Mouse (Mus musculus) hindbrain, postnatal 0 days (tissue): ENCODE measurements around the gene Mob3a. TPM values are rescaled to one million over a fixed set of nuclear protein-coding genes. Genes with fewer than 3 reads are reported as not detected.

Source experiments
- ATAC-seq: fragments of 200-750 bp; cut with Nextera tagmentation; 2 replicates; pipeline ENCODE4 v1.8.0; 2017; ENCODE audit warnings: mild to moderate bottlenecking, moderate TSS enrichment, moderate library complexity
- DNase-seq: peaks from one replicate; pipeline ENCODE4 v3.0.0-alpha.2; 2015; ENCODE audit warnings: low spot score
- H3K27ac ChIP-seq: fragments of 300-500 bp; sonication (generic); 2 replicates; pipeline ENCODE4 v1.5.1; 2014; ENCODE audit warnings: mild to moderate bottlenecking
- H3K27me3 ChIP-seq: fragments of 300-500 bp; sonication (generic); 2 replicates; pipeline ENCODE4 v1.6.1; 2014; ENCODE audit warnings: low read length, mixed read lengths; ENCODE audit not compliant: insufficient read depth
- H3K36me3 ChIP-seq: fragments of 300-500 bp; sonication (generic); 2 replicates; pipeline ENCODE4 v1.6.1; 2014; ENCODE audit warnings: low read length, mixed read lengths; ENCODE audit not compliant: insufficient read depth
- H3K4me1 ChIP-seq: fragments of 300-500 bp; sonication (generic); 2 replicates; pipeline ENCODE4 v1.6.1; 2014; ENCODE audit warnings: antibody characterized with exemption, low read length, mixed read lengths; ENCODE audit not compliant: insufficient read depth
- H3K4me2 ChIP-seq: fragments of 300-500 bp; sonication (generic); 2 replicates; pipeline ENCODE4 v1.6.1; 2014; ENCODE audit warnings: low read depth, mild to moderate bottlenecking, low read length, moderate library complexity, mixed read lengths
- H3K4me3 ChIP-seq: fragments of 300-500 bp; sonication (generic); 2 replicates; pipeline ENCODE4 v1.5.1; 2014; ENCODE audit warnings: low read length
- H3K9ac ChIP-seq: fragments of 300-500 bp; sonication (generic); replicated peaks from 2 replicates; pipeline ENCODE4 v1.6.1; 2014; ENCODE audit warnings: mild to moderate bottlenecking, low read length, moderate library complexity, mixed read lengths
- H3K9me3 ChIP-seq: fragments of 300-500 bp; sonication (generic); 2 replicates; pipeline ENCODE4 v1.6.1; 2016; ENCODE audit warnings: low read length, mixed read lengths
- CTCF ChIP-seq: IDR thresholded peaks from 2 replicates; pipeline ENCODE4 v1.5.1; 2016; ENCODE audit warnings: antibody characterized with exemption, control low read depth, low read depth
- WGBS: fragments of 180-500 bp; shearing (Covaris S2); extraction: QIAGEN DNeasy Blood & Tissue Kit; methylation state at CpG from one replicate; pipeline ENCODE4 v1.1.7; 2014; 5-methylcytosine and 5-hydroxymethylcytosine counted together
- polyA plus RNA-seq: library from polyadenylated mRNA; unstranded; fragments of >200 nt; fragmentation: Nextera tagmentation; extraction: Ambion mirVana; gene quantifications from 2 replicates; pipeline ENCODE4 v1.2.1, GENCODE M21; 2015
- total RNA-seq: library from RNA; depleted of rRNA; stranded (reverse); fragments of >200 nt; gene quantifications from 2 replicates; pipeline ENCODE4 v1.2.3, GENCODE M21; 2014

Mob3a gene
- total and polyA plus RNA-seq, 2 experiments from 2014 or later, result 38.8 to 76.4 TPM

- Histone ChIP-seq H3K27me3 (no peaks in the 10 kb centered on the region), H3K4me2 (peak overlapping the region; percentile 92), H3K9ac (peak overlapping the region; percentile 99), H3K4me3 (peak overlapping the region; percentile 100), H3K27ac (peak overlapping the region; percentile 83), H3K4me1 (peaks cover 20% of the 10 kb centered on the region), H3K9me3 (no peaks in the 10 kb centered on the region), H3K36me3 (no peaks in the 10 kb centered on the region)
- TF ChIP-seq CTCF, result no peak
- DNase-seq, result no peak
- under 1% methylated on average over 46 of the region's 46 CpGs for WGBS
- ATAC-seq, result no peak; the same call in 1 of the 2 replicates
Measured at GRCm38 (mm10) chr10:80741634-80742179, 39.9 kb upstream of the Mob3a start.

- Histone ChIP-seq H3K9me3 (no peaks in the 10 kb centered on the region), H3K27me3 (no peaks in the 10 kb centered on the region), H3K27ac (peak overlapping the region; percentile 83; the same call in 1 of the 2 replicates), H3K36me3 (no peaks in the 10 kb centered on the region), H3K4me1 (peaks cover 20% of the 10 kb centered on the region), H3K4me3 (peak overlapping the region; percentile 100), H3K9ac (peak overlapping the region; percentile 99), H3K4me2 (peak overlapping the region; percentile 92)
- 22% methylated on average over 5 of the region's 5 CpGs for WGBS
- TF ChIP-seq CTCF, result no peak
- DNase-seq, result peak; percentile 37
- no peak for ATAC-seq
Measured at GRCm38 (mm10) chr10:80741146-80741545, 39.4 kb upstream of the Mob3a start.

- Histone ChIP-seq H3K27me3 (no peaks in the 10 kb centered on the region), H3K36me3 (no peaks in the 10 kb centered on the region), H3K9ac (no peak overlapping the region), H3K9me3 (no peaks in the 10 kb centered on the region), H3K4me1 (peaks cover 20% of the 10 kb centered on the region), H3K4me3 (no peak overlapping the region), H3K27ac (no peak overlapping the region), H3K4me2 (no peak overlapping the region)
- peak; percentile 9; the same call in 1 of the 2 replicates for TF ChIP-seq CTCF
- DNase-seq, result no peak
- 41% methylated on average over 1 of the region's 1 CpGs for WGBS
- no peak for ATAC-seq
Measured at GRCm38 (mm10) chr10:80738657-80739056, 36.9 kb upstream of the Mob3a start.

GRCm38 (mm10) chr10:80736731-80737130, 35.0 kb upstream of the Mob3a start:
- H3K9me3 ChIP-seq, result no peaks in the 10 kb centered on the region
- H3K36me3 ChIP-seq, result peaks cover 8% of the 10 kb centered on the region
- TF ChIP-seq CTCF, result no peak
- H3K27ac ChIP-seq, result peak overlapping the region; percentile 32
- DNase-seq, result peak; percentile 35
- H3K4me3 ChIP-seq, result no peak overlapping the region
- no peaks in the 10 kb centered on the region for H3K27me3 ChIP-seq
- H3K4me2 ChIP-seq, result no peak overlapping the region
- no peak overlapping the region for H3K9ac ChIP-seq
- no peak; the same call in 1 of the 2 replicates for ATAC-seq
- 47% methylated on average over 5 of the region's 5 CpGs for WGBS
- H3K4me1 ChIP-seq, result peaks cover 15% of the 10 kb centered on the region

GRCm38 (mm10) chr10:80732611-80733101, 30.9 kb upstream of the Mob3a start:
- Histone ChIP-seq H3K9me3 (no peaks in the 10 kb centered on the region), H3K4me1 (no peaks in the 10 kb centered on the region), H3K27ac (no peak overlapping the region), H3K4me2 (no peak overlapping the region), H3K36me3 (peaks cover 44% of the 10 kb centered on the region), H3K27me3 (no peaks in the 10 kb centered on the region), H3K9ac (no peak overlapping the region), H3K4me3 (no peak overlapping the region)
- DNase-seq (no peak), ATAC-seq (no peak)
- TF ChIP-seq CTCF, result no peak
- WGBS, result 85% methylated on average over 6 of the region's 6 CpGs

- Histone ChIP-seq H3K4me2 (no peak overlapping the region), H3K27ac (no peak overlapping the region), H3K4me3 (no peak overlapping the region), H3K36me3 (peaks cover 86% of the 10 kb centered on the region), H3K9me3 (no peaks in the 10 kb centered on the region), H3K27me3 (no peaks in the 10 kb centered on the region), H3K4me1 (no peaks in the 10 kb centered on the region), H3K9ac (no peak overlapping the region)
- ATAC-seq (no peak), DNase-seq (no peak)
- WGBS, result 76% methylated on average over 5 of the region's 5 CpGs
- no peak for TF ChIP-seq CTCF
Measured at GRCm38 (mm10) chr10:80727369-80728127, 25.8 kb upstream of the Mob3a start.

GRCm38 (mm10) chr10:80717281-80717680, 15.5 kb upstream of the Mob3a start:
- Histone ChIP-seq H3K36me3 (peaks cover 94% of the 10 kb centered on the region), H3K4me1 (no peaks in the 10 kb centered on the region), H3K27me3 (no peaks in the 10 kb centered on the region), H3K4me3 (no peak overlapping the region), H3K9ac (no peak overlapping the region), H3K27ac (no peak overlapping the region), H3K9me3 (no peaks in the 10 kb centered on the region), H3K4me2 (no peak overlapping the region)
- DNase-seq, result no peak
- ATAC-seq, result no peak
- no peak for TF ChIP-seq CTCF
- 90% methylated on average over 1 of the region's 1 CpGs for WGBS
